Mouse (Mus musculus) kidney, adult 2 months (tissue): Measurements from ENCODE around the gene Chrm1.

Experiments used
- CTCF ChIP-seq: fragments of 200-500 bp; conservative IDR thresholded peaks from 2 replicates; pipeline ENCODE4 v1.5.1; 2011; ENCODE audit warnings: low read depth, mild to moderate bottlenecking, control low read depth, low read length, moderate library complexity, mixed read lengths; ENCODE audit not compliant: insufficient read depth, insufficient read length
- POLR2A ChIP-seq: fragments of 200-500 bp; IDR thresholded peaks from one replicate; pipeline ENCODE4 v1.6.1; 2011; ENCODE audit warnings: low read depth, low read length, control low read depth

- TF ChIP-seq CTCF: no peak
- no peak for TF ChIP-seq POLR2A
These were observed 64.0 kb downstream of the Chrm1 start for GRCm38 (mm10) chr19:8727495-8728114.
